Mouse (Mus musculus): ENCODE measurements around the gene Gm17359. TPM values are rescaled to one million over a fixed set of nuclear protein-coding genes. Genes with fewer than 3 reads are reported as not detected.

Gm17359 gene
- total and polyA plus RNA-seq, 2 experiments from 2014 or later = not detected

- H3K4me3 ChIP-seq (ENCODE audit: low read length) = no peak overlapping the region
- 58% methylated on average over 4 of the region's 4 CpGs for WGBS
- no peaks in the 10 kb centered on the region for H3K27me3 ChIP-seq (ENCODE audit: insufficient read depth, low read length)
- H3K27ac ChIP-seq = no peak overlapping the region
- H3K9ac ChIP-seq (replicated peaks; ENCODE audit: low read length) = no peak overlapping the region
- no peaks in the 10 kb centered on the region for H3K4me1 ChIP-seq (ENCODE audit: insufficient read depth, low read length)
- TF ChIP-seq CTCF (IDR thresholded peaks at IDR 0.05; ENCODE audit: low read depth) = no peak
- ATAC-seq (no peak), DNase-seq (ENCODE audit: low spot score) (no peak)
- H3K9me3 ChIP-seq (ENCODE audit: low read length) = no peaks in the 10 kb centered on the region
- no peak overlapping the region for H3K4me2 ChIP-seq (ENCODE audit: low read depth, low read length)
- H3K36me3 ChIP-seq (ENCODE audit: insufficient read depth, low read length) = no peaks in the 10 kb centered on the region
Observed at GRCm38 (mm10) chr3:79370385-79370929, 34.0 kb downstream of the Gm17359 start.

GRCm38 (mm10) chr3:79371506-79372195 is 35.2 kb downstream of the Gm17359 start:
- H3K27me3 ChIP-seq (ENCODE audit: insufficient read depth, low read length) = no peaks in the 10 kb centered on the region
- DNase-seq (ENCODE audit: low spot score) (no peak), ATAC-seq (no peak)
- no peak for TF ChIP-seq CTCF (IDR thresholded peaks at IDR 0.05; ENCODE audit: low read depth)
- H3K36me3 ChIP-seq (ENCODE audit: insufficient read depth, low read length) = no peaks in the 10 kb centered on the region
- no peak overlapping the region for H3K4me2 ChIP-seq (ENCODE audit: low read depth, low read length)
- no peak overlapping the region for H3K4me3 ChIP-seq (ENCODE audit: low read length)
- H3K9me3 ChIP-seq (ENCODE audit: low read length) = no peaks in the 10 kb centered on the region
- no peaks in the 10 kb centered on the region for H3K4me1 ChIP-seq (ENCODE audit: insufficient read depth, low read length)
- 74% methylated on average over 7 of the region's 7 CpGs for WGBS
- no peak overlapping the region for H3K9ac ChIP-seq (replicated peaks; ENCODE audit: low read length)
- no peak overlapping the region for H3K27ac ChIP-seq

- WGBS = 64% methylated on average over 3 of the region's 3 CpGs
- no peaks in the 10 kb centered on the region for H3K27me3 ChIP-seq (ENCODE audit: insufficient read depth, low read length)
- H3K9ac ChIP-seq (replicated peaks; ENCODE audit: low read length) = no peak overlapping the region
- no peak for DNase-seq (ENCODE audit: low spot score)
- no peak overlapping the region for H3K27ac ChIP-seq
- no peaks in the 10 kb centered on the region for H3K36me3 ChIP-seq (ENCODE audit: insufficient read depth, low read length)
- H3K4me3 ChIP-seq (ENCODE audit: low read length) = no peak overlapping the region
- H3K4me1 ChIP-seq (ENCODE audit: insufficient read depth, low read length) = no peaks in the 10 kb centered on the region
- H3K9me3 ChIP-seq (ENCODE audit: low read length) = no peaks in the 10 kb centered on the region
- no peak for TF ChIP-seq CTCF (IDR thresholded peaks at IDR 0.05; ENCODE audit: low read depth)
- ATAC-seq = no peak
- H3K4me2 ChIP-seq (ENCODE audit: low read depth, low read length) = no peak overlapping the region
Observed at GRCm38 (mm10) chr3:79373930-79374329, 37.5 kb downstream of the Gm17359 start.

GRCm38 (mm10) chr3:79378086-79378485 is 41.6 kb downstream of the Gm17359 start:
- Histone ChIP-seq H3K4me2 (ENCODE audit: low read depth, low read length) (no peak overlapping the region), H3K27me3 (ENCODE audit: insufficient read depth, low read length) (no peaks in the 10 kb centered on the region), H3K9me3 (ENCODE audit: low read length) (no peaks in the 10 kb centered on the region), H3K4me1 (ENCODE audit: insufficient read depth, low read length) (no peaks in the 10 kb centered on the region), H3K36me3 (ENCODE audit: insufficient read depth, low read length) (no peaks in the 10 kb centered on the region), H3K9ac (replicated peaks; ENCODE audit: low read length) (no peak overlapping the region), H3K27ac (no peak overlapping the region), H3K4me3 (ENCODE audit: low read length) (no peak overlapping the region)
- WGBS = 40% methylated on average over 3 of the region's 3 CpGs
- no peak for TF ChIP-seq CTCF (IDR thresholded peaks at IDR 0.05; ENCODE audit: low read depth)
- ATAC-seq (no peak), DNase-seq (ENCODE audit: low spot score) (no peak)

GRCm38 (mm10) chr3:79379255-79379836 is 42.9 kb downstream of the Gm17359 start:
- DNase-seq (ENCODE audit: low spot score) (no peak), ATAC-seq (no peak)
- no peak for TF ChIP-seq CTCF (IDR thresholded peaks at IDR 0.05; ENCODE audit: low read depth)
- Histone ChIP-seq H3K9ac (replicated peaks; ENCODE audit: low read length) (no peak overlapping the region), H3K27me3 (ENCODE audit: insufficient read depth, low read length) (no peaks in the 10 kb centered on the region), H3K4me2 (ENCODE audit: low read depth, low read length) (no peak overlapping the region), H3K4me3 (ENCODE audit: low read length) (no peak overlapping the region), H3K36me3 (ENCODE audit: insufficient read depth, low read length) (no peaks in the 10 kb centered on the region), H3K27ac (no peak overlapping the region), H3K4me1 (ENCODE audit: insufficient read depth, low read length) (no peaks in the 10 kb centered on the region), H3K9me3 (ENCODE audit: low read length) (no peaks in the 10 kb centered on the region)
- 87% methylated on average over 14 of the region's 14 CpGs for WGBS

GRCm38 (mm10) chr3:79379873-79380595 is 43.6 kb downstream of the Gm17359 start:
- H3K4me1 ChIP-seq (ENCODE audit: insufficient read depth, low read length) = no peaks in the 10 kb centered on the region
- H3K36me3 ChIP-seq (ENCODE audit: insufficient read depth, low read length) = no peaks in the 10 kb centered on the region
- ATAC-seq (no peak), DNase-seq (ENCODE audit: low spot score) (no peak)
- H3K9me3 ChIP-seq (ENCODE audit: low read length) = no peaks in the 10 kb centered on the region
- H3K4me2 ChIP-seq (ENCODE audit: low read depth, low read length) = no peak overlapping the region
- no peak overlapping the region for H3K9ac ChIP-seq (replicated peaks; ENCODE audit: low read length)
- no peak for TF ChIP-seq CTCF (IDR thresholded peaks at IDR 0.05; ENCODE audit: low read depth)
- WGBS = 74% methylated on average over 6 of the region's 6 CpGs
- no peak overlapping the region for H3K27ac ChIP-seq
- no peaks in the 10 kb centered on the region for H3K27me3 ChIP-seq (ENCODE audit: insufficient read depth, low read length)
- no peak overlapping the region for H3K4me3 ChIP-seq (ENCODE audit: low read length)

Measured in hindbrain, postnatal 0 days (tissue).